Mouse (Mus musculus) mature B cell (primary cell): ENCODE measurements around the gene Frk.
"Not testable (repeated sequence)": the region's sequence is repeated elsewhere in the genome, so short reads cannot be mapped to it uniquely, and the experiment has no call there.

Source experiments
- in situ Hi-C: fragments of 300-500 bp; cut with MboI; formaldehyde crosslinking; loops from 2 replicates; pipeline ENCODE4 v1.14.3; 2019

Frk gene

DNA sequence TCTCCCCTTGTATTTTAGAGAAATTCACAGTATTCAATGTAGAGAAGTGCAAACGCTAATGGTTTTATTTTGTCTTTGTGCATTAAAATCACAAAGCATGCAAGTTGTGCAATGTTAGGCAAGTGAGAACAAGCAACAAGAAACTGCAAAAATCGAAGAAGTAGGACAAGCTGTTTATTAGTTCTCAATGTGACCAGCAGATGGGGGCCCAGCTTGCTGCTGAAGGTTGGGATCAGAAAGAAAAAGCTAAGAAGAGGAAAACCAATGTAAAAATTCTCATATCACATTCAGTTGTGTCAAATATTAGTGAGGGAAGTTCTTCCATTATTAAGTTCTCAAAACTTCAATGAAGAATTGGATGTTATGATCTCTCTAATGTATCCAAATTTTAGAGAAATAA lies 134.0 kb downstream of the Frk start:
- in situ Hi-C loops: no loop called here

GRCm38 (mm10) chr10:34618490-34618889 lies 135.3 kb downstream of the Frk start:
- in situ Hi-C loops: no loop called here

DNA sequence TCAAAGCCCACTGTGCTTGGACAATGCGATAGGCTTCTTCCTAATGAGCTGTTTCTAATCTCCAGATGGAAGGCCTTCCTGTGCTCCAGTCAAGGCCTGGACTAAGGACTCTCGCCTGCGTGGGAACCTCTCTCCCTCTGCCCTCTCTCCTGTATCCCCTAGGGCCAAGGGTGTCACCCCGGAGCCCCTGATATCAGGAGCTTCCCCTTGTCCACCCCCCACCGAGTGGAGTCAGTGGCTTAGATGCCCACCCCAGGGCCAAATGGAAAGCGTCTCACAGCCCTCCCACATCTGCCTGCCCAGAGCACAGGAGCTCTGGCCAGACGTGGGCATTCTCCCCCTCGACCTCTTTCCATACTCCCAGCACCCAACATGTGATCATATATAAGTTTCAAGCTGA lies 137.3 kb downstream of the Frk start:
- in situ Hi-C loops: not testable (repeated sequence)

- in situ Hi-C loops: no loop called here
These were observed 155.0 kb downstream of the Frk start for GRCm38 (mm10) chr10:34638245-34638644.
